Mouse (Mus musculus) myocyte (in vitro differentiated cells): ENCODE measurements around the gene Lama2.

Experiments used
- E2F4 ChIP-seq: IDR thresholded peaks from one replicate; pipeline ENCODE4 v1.6.1; 2011; ENCODE audit warnings: mild to moderate bottlenecking, control low read depth, moderate library complexity; ENCODE audit not compliant: insufficient read depth
- MAX ChIP-seq: IDR thresholded peaks from one replicate; pipeline ENCODE4 v1.6.1; 2011; ENCODE audit warnings: low read depth, mild to moderate bottlenecking, control low read depth
- MYOD1 ChIP-seq, 3 experiments: IDR thresholded peaks; one replicate each; pipeline ENCODE4 v1.6.1; 2011; ENCODE audit warnings: control low read depth in 2 of 3, low read depth in 2 of 3, mild to moderate bottlenecking in 2 of 3, moderate library complexity in 1 of 3; ENCODE audit not compliant: insufficient read length in 2 of 3, control insufficient read depth in 1 of 3
- MYOG ChIP-seq, 3 experiments: IDR thresholded peaks; one replicate each; pipeline ENCODE4 v1.6.1; 2011; ENCODE audit warnings: control low read depth in 2 of 3, low read depth in 2 of 3, mild to moderate bottlenecking in 2 of 3; ENCODE audit not compliant: insufficient read length in 2 of 3, control insufficient read depth in 1 of 3, insufficient read depth in 1 of 3
- POLR2A ChIP-seq: IDR thresholded peaks from one replicate; pipeline ENCODE4 v1.6.1; 2011; ENCODE audit warnings: low read depth, mild to moderate bottlenecking, control low read depth, moderate library complexity; ENCODE audit not compliant: insufficient read length
- USF1 ChIP-seq: IDR thresholded peaks from one replicate; pipeline ENCODE4 v1.6.1; 2011; ENCODE audit warnings: low read depth, mild to moderate bottlenecking, control low read depth, moderate library complexity

DNA sequence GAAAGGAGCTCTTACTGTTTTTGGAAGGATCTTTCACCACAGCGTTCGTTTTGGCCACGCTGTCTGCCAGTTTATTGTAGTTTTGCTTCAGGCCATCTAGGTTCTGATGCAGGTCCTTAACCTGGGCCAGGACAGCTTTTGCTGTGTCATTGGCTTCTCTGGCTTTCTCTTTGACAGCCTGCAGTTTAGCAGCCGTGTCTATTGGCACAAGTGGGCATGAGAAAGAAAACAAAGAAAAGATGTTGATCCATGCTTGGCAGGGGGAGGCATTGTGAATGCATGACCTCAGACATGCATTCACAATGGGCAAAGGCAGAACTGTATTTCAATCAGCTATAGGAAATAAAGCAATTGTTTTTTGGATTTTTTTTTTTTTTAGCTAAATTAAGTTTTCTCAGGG is 565.1 kb downstream of the Lama2 start:
- TF ChIP-seq USF1 = no peak
- no peak for TF ChIP-seq POLR2A
- TF ChIP-seq MAX = no peak
- no peak for TF ChIP-seq MYOD1 (IDR thresholded peaks at IDR 0.05; ENCODE audit: control insufficient read depth in 1 of 3, insufficient read length in 2 of 3, low read depth in 2 of 3)
- no peak for TF ChIP-seq E2F4
- TF ChIP-seq MYOG (IDR thresholded peaks at IDR 0.05; ENCODE audit: control insufficient read depth in 1 of 3, insufficient read depth in 1 of 3, insufficient read length in 2 of 3, low read depth in 2 of 3) = no peak
